Mouse (Mus musculus) testis, adult 2 months (tissue): ENCODE measurements around the gene Spert.

Experiments used
- CTCF ChIP-seq: fragments of 200-500 bp; IDR thresholded peaks from 2 replicates; pipeline ENCODE4 v1.5.1; 2012; ENCODE audit warnings: low read depth, mild to moderate bottlenecking, inconsistent platforms, low read length, moderate library complexity; ENCODE audit not compliant: control insufficient read depth, insufficient read depth, insufficient replicate concordance
- POLR2A ChIP-seq: fragments of 200-500 bp; IDR thresholded peaks from 2 replicates; pipeline ENCODE4 v1.6.1; 2012; ENCODE audit warnings: low read depth, mild to moderate bottlenecking, inconsistent platforms, low read length, moderate library complexity; ENCODE audit not compliant: control insufficient read depth

GRCm38 (mm10) chr14:75583870-75584269 is 9.0 kb downstream of the Spert start:
- TF ChIP-seq CTCF (no peak), POLR2A (no peak)
